Mouse (Mus musculus): ENCODE results near the gene Ccl1. TPM values are rescaled to one million over a fixed set of nuclear protein-coding genes. Genes with fewer than 3 reads are reported as not detected.

The Ccl1 gene
- 0.31 TPM in 1 of 2 replicates, not detected in the other for polyA plus RNA-seq (2012; rRNA removed)

GRCm38 (mm10) chr11:82305590-82305989 is at the start of gene Ccl1:
Gene Ccl1 (minus strand): TSS chr11:82305690.
- 58% methylated on average over 4 of the region's 4 CpGs for WGBS
- no peak within 1 kb of the TSS for H3K27ac ChIP-seq (ENCODE audit: insufficient read depth, low read length)
- H3K4me1 ChIP-seq (ENCODE audit: control insufficient read depth, insufficient read depth, insufficient read length), result no peaks in the 10 kb centered on the region
- TF ChIP-seq CTCF (IDR thresholded peaks at IDR 0.05; ENCODE audit: extremely low read depth, insufficient read depth, insufficient read length, insufficient replicate concordance) (no peak), POLR2A (IDR thresholded peaks at IDR 0.05; ENCODE audit: low read depth, low read length) (no peak)
- H3K27me3 ChIP-seq (ENCODE audit: control insufficient read depth, insufficient read depth, low read length), result no peaks in the 10 kb centered on the region
- no peak for DNase-seq (ENCODE audit: low read depth in 1 of 2, low spot score in 2 of 2)
- H3K4me3 ChIP-seq (ENCODE audit: extremely low read depth, insufficient read depth, insufficient read length), result no peak within 1 kb of the TSS
- no peaks in the 10 kb centered on the region for H3K36me3 ChIP-seq (ENCODE audit: control insufficient read depth, insufficient read depth, low read length)

- H3K27me3 ChIP-seq (ENCODE audit: control insufficient read depth, insufficient read depth, low read length), result no peaks in the 10 kb centered on the region
- TF ChIP-seq CTCF (IDR thresholded peaks at IDR 0.05; ENCODE audit: extremely low read depth, insufficient read depth, insufficient read length, insufficient replicate concordance) (no peak), POLR2A (IDR thresholded peaks at IDR 0.05; ENCODE audit: low read depth, low read length) (no peak)
- WGBS, result 83% methylated on average over 10 of the region's 10 CpGs
- H3K36me3 ChIP-seq (ENCODE audit: control insufficient read depth, insufficient read depth, low read length), result no peaks in the 10 kb centered on the region
- no peak overlapping the region for H3K4me3 ChIP-seq (ENCODE audit: extremely low read depth, insufficient read depth, insufficient read length)
- no peak overlapping the region for H3K27ac ChIP-seq (ENCODE audit: insufficient read depth, low read length)
- H3K4me1 ChIP-seq (ENCODE audit: control insufficient read depth, insufficient read depth, insufficient read length), result no peaks in the 10 kb centered on the region
- no peak for DNase-seq (ENCODE audit: low read depth in 1 of 2, low spot score in 2 of 2)
Measured at GRCm38 (mm10) chr11:82351039-82351438, 45.5 kb upstream of the Ccl1 start.

GRCm38 (mm10) chr11:82340900-82341299 is 35.4 kb upstream of the Ccl1 start:
- no peaks in the 10 kb centered on the region for H3K4me1 ChIP-seq (ENCODE audit: control insufficient read depth, insufficient read depth, insufficient read length)
- DNase-seq (ENCODE audit: low read depth in 1 of 2, low spot score in 2 of 2), result no peak
- 11% methylated on average over 2 of the region's 2 CpGs for WGBS
- no peak overlapping the region for H3K4me3 ChIP-seq (ENCODE audit: extremely low read depth, insufficient read depth, insufficient read length)
- no peaks in the 10 kb centered on the region for H3K36me3 ChIP-seq (ENCODE audit: control insufficient read depth, insufficient read depth, low read length)
- H3K27ac ChIP-seq (ENCODE audit: insufficient read depth, low read length), result no peak overlapping the region
- TF ChIP-seq POLR2A (IDR thresholded peaks at IDR 0.05; ENCODE audit: low read depth, low read length) (no peak), CTCF (IDR thresholded peaks at IDR 0.05; ENCODE audit: extremely low read depth, insufficient read depth, insufficient read length, insufficient replicate concordance) (no peak)
- no peaks in the 10 kb centered on the region for H3K27me3 ChIP-seq (ENCODE audit: control insufficient read depth, insufficient read depth, low read length)

GRCm38 (mm10) chr11:82340416-82340815 is 34.9 kb upstream of the Ccl1 start:
- TF ChIP-seq CTCF (IDR thresholded peaks at IDR 0.05; ENCODE audit: extremely low read depth, insufficient read depth, insufficient read length, insufficient replicate concordance), result no peak
- no peak for TF ChIP-seq POLR2A (IDR thresholded peaks at IDR 0.05; ENCODE audit: low read depth, low read length)
- Histone ChIP-seq H3K27ac (ENCODE audit: insufficient read depth, low read length) (no peak overlapping the region), H3K4me3 (ENCODE audit: extremely low read depth, insufficient read depth, insufficient read length) (no peak overlapping the region), H3K36me3 (ENCODE audit: control insufficient read depth, insufficient read depth, low read length) (no peaks in the 10 kb centered on the region), H3K4me1 (ENCODE audit: control insufficient read depth, insufficient read depth, insufficient read length) (no peaks in the 10 kb centered on the region), H3K27me3 (ENCODE audit: control insufficient read depth, insufficient read depth, low read length) (no peaks in the 10 kb centered on the region)
- DNase-seq (ENCODE audit: low read depth in 1 of 2, low spot score in 2 of 2), result no peak
- WGBS, result 18% methylated on average over 6 of the region's 6 CpGs

GRCm38 (mm10) chr11:82339921-82340401 is 34.5 kb upstream of the Ccl1 start:
- TF ChIP-seq POLR2A (IDR thresholded peaks at IDR 0.05; ENCODE audit: low read depth, low read length) (no peak), CTCF (IDR thresholded peaks at IDR 0.05; ENCODE audit: extremely low read depth, insufficient read depth, insufficient read length, insufficient replicate concordance) (no peak)
- Histone ChIP-seq H3K27me3 (ENCODE audit: control insufficient read depth, insufficient read depth, low read length) (no peaks in the 10 kb centered on the region), H3K36me3 (ENCODE audit: control insufficient read depth, insufficient read depth, low read length) (no peaks in the 10 kb centered on the region), H3K4me3 (ENCODE audit: extremely low read depth, insufficient read depth, insufficient read length) (no peak overlapping the region), H3K27ac (ENCODE audit: insufficient read depth, low read length) (no peak overlapping the region), H3K4me1 (ENCODE audit: control insufficient read depth, insufficient read depth, insufficient read length) (no peaks in the 10 kb centered on the region)
- DNase-seq (ENCODE audit: low read depth in 1 of 2, low spot score in 2 of 2), result no peak
- WGBS, result 1% methylated on average over 7 of the region's 7 CpGs

GRCm38 (mm10) chr11:82313153-82313552 is 7.7 kb upstream of the Ccl1 start:
- H3K4me3 ChIP-seq (ENCODE audit: extremely low read depth, insufficient read depth, insufficient read length), result no peak overlapping the region
- no peaks in the 10 kb centered on the region for H3K36me3 ChIP-seq (ENCODE audit: control insufficient read depth, insufficient read depth, low read length)
- H3K4me1 ChIP-seq (ENCODE audit: control insufficient read depth, insufficient read depth, insufficient read length), result no peaks in the 10 kb centered on the region
- DNase-seq (ENCODE audit: low read depth in 1 of 2, low spot score in 2 of 2), result no peak
- H3K27ac ChIP-seq (ENCODE audit: insufficient read depth, low read length), result no peak overlapping the region
- no peaks in the 10 kb centered on the region for H3K27me3 ChIP-seq (ENCODE audit: control insufficient read depth, insufficient read depth, low read length)
- TF ChIP-seq POLR2A (IDR thresholded peaks at IDR 0.05; ENCODE audit: low read depth, low read length) (no peak), CTCF (IDR thresholded peaks at IDR 0.05; ENCODE audit: extremely low read depth, insufficient read depth, insufficient read length, insufficient replicate concordance) (no peak)
- 51% methylated on average over 7 of the region's 7 CpGs for WGBS

- H3K27ac ChIP-seq (ENCODE audit: insufficient read depth, low read length), result no peak overlapping the region
- WGBS, result 24% methylated on average over 12 of the region's 12 CpGs
- no peaks in the 10 kb centered on the region for H3K27me3 ChIP-seq (ENCODE audit: control insufficient read depth, insufficient read depth, low read length)
- H3K4me3 ChIP-seq (ENCODE audit: extremely low read depth, insufficient read depth, insufficient read length), result no peak overlapping the region
- DNase-seq (ENCODE audit: low read depth in 1 of 2, low spot score in 2 of 2), result no peak
- no peak for TF ChIP-seq CTCF (IDR thresholded peaks at IDR 0.05; ENCODE audit: extremely low read depth, insufficient read depth, insufficient read length, insufficient replicate concordance)
- no peak for TF ChIP-seq POLR2A (IDR thresholded peaks at IDR 0.05; ENCODE audit: low read depth, low read length)
- H3K4me1 ChIP-seq (ENCODE audit: control insufficient read depth, insufficient read depth, insufficient read length), result no peaks in the 10 kb centered on the region
- no peaks in the 10 kb centered on the region for H3K36me3 ChIP-seq (ENCODE audit: control insufficient read depth, insufficient read depth, low read length)
Measured at GRCm38 (mm10) chr11:82310336-82311045, 5.0 kb upstream of the Ccl1 start.
